Mouse (Mus musculus): ENCODE data around the gene Ptprg. TPM values are rescaled to one million over a fixed set of nuclear protein-coding genes. Genes with fewer than 3 reads are reported as not detected.

The Ptprg gene
- polyA plus RNA-seq, 1 experiment from 2014 or later: 20.8 TPM

DNA sequence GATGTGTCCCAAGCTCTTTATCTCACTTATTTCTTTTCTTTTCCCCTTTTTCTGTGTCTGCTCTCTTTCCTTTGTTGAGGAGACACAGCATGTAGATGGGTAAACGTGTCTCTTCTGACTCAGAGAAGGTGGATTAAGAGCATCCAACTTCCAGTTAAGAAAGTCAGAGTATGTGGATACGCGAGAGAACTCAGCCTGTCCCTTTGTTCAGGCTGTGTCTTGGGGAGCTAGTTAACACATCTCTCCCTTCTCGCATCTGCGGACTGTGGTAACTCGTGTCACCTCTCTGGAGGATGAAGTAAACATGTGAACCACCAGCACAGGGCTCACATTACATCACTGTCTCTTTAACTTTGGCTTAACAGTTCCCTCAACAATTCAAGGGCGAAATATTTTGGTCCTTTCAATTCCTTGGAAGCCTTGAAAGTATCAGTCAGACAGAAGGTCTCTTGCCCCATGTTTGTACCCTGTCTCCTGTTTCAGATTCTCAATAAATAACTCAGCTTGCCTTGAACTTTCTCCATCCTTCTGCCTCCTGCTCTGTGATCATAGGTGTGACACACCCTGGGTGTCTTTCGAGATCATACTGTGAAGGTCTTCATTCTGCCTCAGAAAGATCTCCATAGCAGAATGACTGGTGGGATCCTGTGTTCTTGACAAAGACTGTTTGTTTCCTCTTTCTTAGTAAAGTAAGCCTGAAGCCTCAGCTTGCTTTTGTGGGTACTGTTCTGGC lies 51.0 kb downstream of the Ptprg start:
- H3K9me3 ChIP-seq (replicated peaks; ENCODE audit: control insufficient read depth, low read length): no peaks in the 10 kb centered on the region
- H3K4me3 ChIP-seq (replicated peaks; ENCODE audit: low read length): no peak overlapping the region
- WGBS: 67% methylated on average over 8 of the region's 8 CpGs
- no peak overlapping the region for H3K4me2 ChIP-seq (ENCODE audit: low read depth, low read length)
- no peak for ATAC-seq (ENCODE audit: insufficient read depth, low FRiP score)
- no peak overlapping the region for H3K9ac ChIP-seq (ENCODE audit: low read length)
- H3K27ac ChIP-seq (ENCODE audit: low read length): no peak overlapping the region
- peaks cover 5% of the 10 kb centered on the region; the same call in 1 of the 2 replicates for H3K4me1 ChIP-seq (ENCODE audit: control insufficient read depth, insufficient read depth, low read length)
- no peaks in the 10 kb centered on the region for H3K27me3 ChIP-seq (ENCODE audit: control insufficient read depth, insufficient read depth, low read length)
- no peaks in the 10 kb centered on the region for H3K36me3 ChIP-seq (ENCODE audit: control insufficient read depth, insufficient read depth, low read length)

GRCm38 (mm10) chr14:11608366-11608765 lies 55.0 kb downstream of the Ptprg start:
- Histone ChIP-seq H3K4me2 (ENCODE audit: low read depth, low read length) (no peak overlapping the region), H3K27ac (ENCODE audit: low read length) (no peak overlapping the region), H3K9me3 (replicated peaks; ENCODE audit: control insufficient read depth, low read length) (no peaks in the 10 kb centered on the region), H3K4me3 (replicated peaks; ENCODE audit: low read length) (no peak overlapping the region), H3K27me3 (ENCODE audit: control insufficient read depth, insufficient read depth, low read length) (no peaks in the 10 kb centered on the region), H3K36me3 (ENCODE audit: control insufficient read depth, insufficient read depth, low read length) (no peaks in the 10 kb centered on the region), H3K9ac (ENCODE audit: low read length) (no peak overlapping the region), H3K4me1 (ENCODE audit: control insufficient read depth, insufficient read depth, low read length) (peaks cover 15% of the 10 kb centered on the region; the same call in 1 of the 2 replicates)
- 32% methylated on average over 8 of the region's 8 CpGs for WGBS
- ATAC-seq (ENCODE audit: insufficient read depth, low FRiP score): no peak

GRCm38 (mm10) chr14:11609857-11610582 lies 56.7 kb downstream of the Ptprg start:
- no peak overlapping the region for H3K9ac ChIP-seq (ENCODE audit: low read length)
- no peaks in the 10 kb centered on the region for H3K27me3 ChIP-seq (ENCODE audit: control insufficient read depth, insufficient read depth, low read length)
- no peaks in the 10 kb centered on the region for H3K9me3 ChIP-seq (replicated peaks; ENCODE audit: control insufficient read depth, low read length)
- H3K27ac ChIP-seq (ENCODE audit: low read length): no peak overlapping the region
- no peak overlapping the region for H3K4me2 ChIP-seq (ENCODE audit: low read depth, low read length)
- no peak for ATAC-seq (ENCODE audit: insufficient read depth, low FRiP score)
- H3K4me1 ChIP-seq (ENCODE audit: control insufficient read depth, insufficient read depth, low read length): peaks cover 15% of the 10 kb centered on the region; the same call in 1 of the 2 replicates
- no peaks in the 10 kb centered on the region for H3K36me3 ChIP-seq (ENCODE audit: control insufficient read depth, insufficient read depth, low read length)
- 80% methylated on average over 7 of the region's 7 CpGs for WGBS
- H3K4me3 ChIP-seq (replicated peaks; ENCODE audit: low read length): no peak overlapping the region

DNA sequence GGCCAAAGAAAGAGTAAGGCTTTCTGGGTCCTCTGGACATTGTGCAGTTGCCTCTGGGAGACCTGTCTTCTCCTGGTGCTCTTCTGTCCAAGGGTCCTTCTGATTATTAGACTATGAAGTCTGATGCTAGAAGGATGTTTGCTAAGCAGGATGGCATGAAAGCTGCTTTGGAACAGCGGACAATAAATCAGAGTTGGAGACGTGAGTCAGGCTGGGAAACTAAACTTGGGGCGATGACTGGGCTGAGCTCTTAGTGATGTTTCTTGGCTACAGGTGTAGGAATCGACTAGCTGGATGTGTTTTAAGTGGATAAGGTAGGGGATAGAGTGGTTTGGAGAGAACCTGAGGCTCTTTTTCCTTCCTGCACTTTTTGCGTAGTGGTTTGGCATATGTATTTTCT lies 59.1 kb downstream of the Ptprg start:
- H3K9ac ChIP-seq (ENCODE audit: low read length): no peak overlapping the region
- H3K27ac ChIP-seq (ENCODE audit: low read length): no peak overlapping the region
- H3K9me3 ChIP-seq (replicated peaks; ENCODE audit: control insufficient read depth, low read length): no peaks in the 10 kb centered on the region
- no peak overlapping the region for H3K4me3 ChIP-seq (replicated peaks; ENCODE audit: low read length)
- H3K27me3 ChIP-seq (ENCODE audit: control insufficient read depth, insufficient read depth, low read length): no peaks in the 10 kb centered on the region
- no peaks in the 10 kb centered on the region for H3K36me3 ChIP-seq (ENCODE audit: control insufficient read depth, insufficient read depth, low read length)
- H3K4me2 ChIP-seq (ENCODE audit: low read depth, low read length): no peak overlapping the region
- whole genome bisulfite sequencing: 82% methylated on average over 5 of the region's 5 CpGs
- ATAC-seq (ENCODE audit: insufficient read depth, low FRiP score): no peak
- H3K4me1 ChIP-seq (ENCODE audit: control insufficient read depth, insufficient read depth, low read length): peaks cover 21% of the 10 kb centered on the region

DNA sequence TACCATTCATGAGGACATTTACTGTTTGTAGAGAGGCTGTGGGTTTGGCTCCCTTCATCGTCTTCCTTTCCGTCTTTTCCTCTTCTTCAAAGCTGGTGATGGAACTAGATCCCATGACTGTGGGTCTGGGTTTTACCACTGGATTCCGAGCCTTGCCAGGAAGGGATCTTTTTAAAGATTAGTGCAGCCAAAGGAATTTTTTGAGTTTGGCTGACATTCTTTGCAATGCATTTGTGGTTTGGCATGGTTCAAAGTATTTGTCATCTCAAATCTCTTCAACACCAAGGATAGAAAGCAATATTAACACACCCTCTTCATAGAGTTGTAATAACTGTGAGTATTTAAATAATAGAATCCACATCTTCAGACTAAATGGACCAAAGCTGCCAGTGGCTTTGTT lies 59.8 kb downstream of the Ptprg start:
- no peaks in the 10 kb centered on the region for H3K36me3 ChIP-seq (ENCODE audit: control insufficient read depth, insufficient read depth, low read length)

DNA sequence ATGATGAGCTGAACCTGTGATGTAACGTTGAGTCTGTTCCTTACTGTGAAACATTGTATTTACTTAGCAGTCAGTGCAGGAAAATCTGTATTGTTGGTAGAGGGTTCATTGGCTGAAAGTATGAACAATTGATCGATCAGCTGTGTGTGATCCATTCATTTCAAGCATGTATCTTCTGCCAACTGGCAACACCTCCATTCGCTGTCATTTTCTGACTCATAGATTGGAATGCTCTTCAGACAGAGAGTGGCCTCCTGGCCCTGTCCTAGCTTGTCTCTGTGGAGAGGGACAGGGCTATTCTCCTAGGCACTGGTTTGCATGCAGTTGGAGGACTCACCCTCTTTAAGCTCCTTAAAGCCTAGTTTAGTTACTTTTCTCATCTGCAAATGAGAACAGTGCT lies 62.4 kb downstream of the Ptprg start:
- H3K4me1 ChIP-seq (ENCODE audit: control insufficient read depth, insufficient read depth, low read length): peaks cover 15% of the 10 kb centered on the region; the same call in 1 of the 2 replicates
- ATAC-seq (ENCODE audit: insufficient read depth, low FRiP score): no peak
- H3K27ac ChIP-seq (ENCODE audit: low read length): no peak overlapping the region
- H3K36me3 ChIP-seq (ENCODE audit: control insufficient read depth, insufficient read depth, low read length): no peaks in the 10 kb centered on the region
- 80% methylated on average over 3 of the region's 3 CpGs for WGBS
- H3K27me3 ChIP-seq (ENCODE audit: control insufficient read depth, insufficient read depth, low read length): no peaks in the 10 kb centered on the region
- no peak overlapping the region for H3K4me2 ChIP-seq (ENCODE audit: low read depth, low read length)
- H3K9me3 ChIP-seq (replicated peaks; ENCODE audit: control insufficient read depth, low read length): no peaks in the 10 kb centered on the region
- no peak overlapping the region for H3K4me3 ChIP-seq (replicated peaks; ENCODE audit: low read length)
- H3K9ac ChIP-seq (ENCODE audit: low read length): no peak overlapping the region

More for the DNA sequence above, 59.8 kb downstream of the Ptprg start:
- peaks cover 21% of the 10 kb centered on the region for H3K4me1 ChIP-seq (ENCODE audit: control insufficient read depth, insufficient read depth, low read length)
- 58% methylated on average over 3 of the region's 3 CpGs for WGBS
- no peak overlapping the region for H3K4me2 ChIP-seq (ENCODE audit: low read depth, low read length)
- no peak overlapping the region for H3K9ac ChIP-seq (ENCODE audit: low read length)
- H3K4me3 ChIP-seq (replicated peaks; ENCODE audit: low read length): no peak overlapping the region
- H3K27ac ChIP-seq (ENCODE audit: low read length): no peak overlapping the region
- H3K9me3 ChIP-seq (replicated peaks; ENCODE audit: control insufficient read depth, low read length): no peaks in the 10 kb centered on the region
- ATAC-seq (ENCODE audit: insufficient read depth, low FRiP score): no peak
- H3K27me3 ChIP-seq (ENCODE audit: control insufficient read depth, insufficient read depth, low read length): no peaks in the 10 kb centered on the region

GRCm38 (mm10) chr14:11617362-11617761 lies 64.0 kb downstream of the Ptprg start:
- no peak overlapping the region for H3K4me3 ChIP-seq (replicated peaks; ENCODE audit: low read length)
- H3K27ac ChIP-seq (ENCODE audit: low read length): no peak overlapping the region
- H3K4me2 ChIP-seq (ENCODE audit: low read depth, low read length): no peak overlapping the region
- no peaks in the 10 kb centered on the region for H3K27me3 ChIP-seq (ENCODE audit: control insufficient read depth, insufficient read depth, low read length)
- peak; percentile 67; the same call in 1 of the 2 replicates for ATAC-seq (ENCODE audit: insufficient read depth, low FRiP score)
- 39% methylated on average over 6 of the region's 6 CpGs for WGBS
- no peaks in the 10 kb centered on the region for H3K36me3 ChIP-seq (ENCODE audit: control insufficient read depth, insufficient read depth, low read length)
- no peak overlapping the region for H3K9ac ChIP-seq (ENCODE audit: low read length)
- no peaks in the 10 kb centered on the region for H3K9me3 ChIP-seq (replicated peaks; ENCODE audit: control insufficient read depth, low read length)
- peaks cover 14% of the 10 kb centered on the region; the same call in 1 of the 2 replicates for H3K4me1 ChIP-seq (ENCODE audit: control insufficient read depth, insufficient read depth, low read length)

GRCm38 (mm10) chr14:11618140-11618705 lies 64.9 kb downstream of the Ptprg start:
- Histone ChIP-seq H3K36me3 (ENCODE audit: control insufficient read depth, insufficient read depth, low read length) (no peaks in the 10 kb centered on the region), H3K27ac (ENCODE audit: low read length) (no peak overlapping the region), H3K4me2 (ENCODE audit: low read depth, low read length) (no peak overlapping the region), H3K4me1 (ENCODE audit: control insufficient read depth, insufficient read depth, low read length) (peaks cover 6% of the 10 kb centered on the region; the same call in 1 of the 2 replicates), H3K4me3 (replicated peaks; ENCODE audit: low read length) (no peak overlapping the region), H3K27me3 (ENCODE audit: control insufficient read depth, insufficient read depth, low read length) (no peaks in the 10 kb centered on the region), H3K9me3 (replicated peaks; ENCODE audit: control insufficient read depth, low read length) (no peaks in the 10 kb centered on the region), H3K9ac (ENCODE audit: low read length) (no peak overlapping the region)
- ATAC-seq (ENCODE audit: insufficient read depth, low FRiP score): 0 out of 2 replicates have a peak, but pooled peaks have one; percentile 31
- WGBS: 81% methylated on average over 6 of the region's 6 CpGs

- Histone ChIP-seq H3K4me1 (ENCODE audit: control insufficient read depth, insufficient read depth, low read length) (peaks cover 6% of the 10 kb centered on the region; the same call in 1 of the 2 replicates), H3K27me3 (ENCODE audit: control insufficient read depth, insufficient read depth, low read length) (no peaks in the 10 kb centered on the region), H3K9me3 (replicated peaks; ENCODE audit: control insufficient read depth, low read length) (no peaks in the 10 kb centered on the region), H3K4me3 (replicated peaks; ENCODE audit: low read length) (no peak overlapping the region), H3K36me3 (ENCODE audit: control insufficient read depth, insufficient read depth, low read length) (no peaks in the 10 kb centered on the region), H3K4me2 (ENCODE audit: low read depth, low read length) (no peak overlapping the region), H3K9ac (ENCODE audit: low read length) (no peak overlapping the region), H3K27ac (ENCODE audit: low read length) (no peak overlapping the region)
- 81% methylated on average over 7 of the region's 7 CpGs for WGBS
- ATAC-seq (ENCODE audit: insufficient read depth, low FRiP score): no peak
Observed at GRCm38 (mm10) chr14:11619606-11620005, 66.3 kb downstream of the Ptprg start.
